ENCODE assay signal across 12 mouse cellular contexts in genomic region chr2:181102161-181102560, GRCm38 (mm10). TPM values are rescaled to one million over a fixed set of nuclear protein-coding genes. Genes with fewer than 3 reads are reported as not detected.
DNase-seq lines count a peak whose midpoint lies in the region; ATAC-seq and TF ChIP-seq lines count a peak whose summit lies in the region.
"Had no signal": no experiment of that assay in that cellular context is flagged by ENCODE, and none has a peak within 500 bp of the region (broad histone marks: within the 10 kb centered on the region; RNA-seq: fewer than 3 reads in every experiment).

No protein-coding gene starts in this region.

- 12% methylated on average over 2 of the region's 2 CpGs for WGBS in forebrain, embryonic 13.5 days
- WGBS in lung, postnatal 0 days: 34% methylated on average over 2 of the region's 2 CpGs

- no peak for TF ChIP-seq EP300 in lung, postnatal 0 days (IDR thresholded peaks at IDR 0.05)

- H3K4me1 ChIP-seq in forebrain, embryonic 13.5 days: peaks cover 14% of the 10 kb centered on the region
- no peaks in the 10 kb centered on the region for H3K4me1 ChIP-seq in lung, postnatal 0 days (ENCODE audit: insufficient read depth, low read depth, low read length)
- H3K4me1 ChIP-seq: embryonic facial prominence, embryonic 12.5 days had no signal

- no peaks in the 10 kb centered on the region for H3K9me3 ChIP-seq in forebrain, embryonic 13.5 days (replicated peaks)
- no peaks in the 10 kb centered on the region for H3K9me3 ChIP-seq in lung, postnatal 0 days (ENCODE audit: low read length)
- H3K9me3 ChIP-seq: embryonic facial prominence, embryonic 12.5 days had no signal

- H3K9ac ChIP-seq in forebrain, embryonic 13.5 days: no peak overlapping the region
- H3K9ac ChIP-seq in lung, postnatal 0 days (replicated peaks; ENCODE audit: low read depth): no peak overlapping the region
- H3K9ac ChIP-seq: embryonic facial prominence, embryonic 12.5 days had no signal

- peak; percentile 13 to 67 for DNase-seq in adrenal gland, adult (ENCODE audit: inconsistent age in 2 of 2, low spot score in 1 of 2)
- peak; percentile 60 for DNase-seq in adrenal gland, postnatal 14 days
- DNase-seq in mesoderm, embryonic 11.5 days (ENCODE audit: low read depth, low spot score): peak; percentile 22
- DNase-seq in c-Kit-positive CD71-positive TER-119-positive erythroid progenitor cells, embryonic 14.5 days (ENCODE audit: low spot score): no peak
- no peak for DNase-seq in lung, postnatal 0 days (ENCODE audit: low spot score)
- DNase-seq in urinary bladder, adult 2 months (ENCODE audit: low spot score): no peak
- no peak for DNase-seq in gastrocnemius, postnatal 10 days
- DNase-seq: lung, postnatal 10 days; right cerebral cortex, postnatal 25 days had no signal

- H3K4me3 ChIP-seq in forebrain, embryonic 13.5 days: no peak overlapping the region
- H3K4me3 ChIP-seq in lung, postnatal 0 days (ENCODE audit: low read depth, low read length): no peak overlapping the region
- H3K4me3 ChIP-seq: embryonic facial prominence, embryonic 12.5 days had no signal

- ATAC-seq in forebrain, embryonic 13.5 days: peak; percentile 51
- no peak for ATAC-seq in lung, postnatal 0 days
- ATAC-seq: intestine, postnatal 0 days had no signal

- no peak for TF ChIP-seq CTCF in lung, postnatal 0 days (IDR thresholded peaks at IDR 0.05)

- H3K27me3 ChIP-seq in forebrain, embryonic 13.5 days: no peaks in the 10 kb centered on the region
- H3K27me3 ChIP-seq in lung, postnatal 0 days (replicated peaks; ENCODE audit: insufficient read depth, low read length): no peaks in the 10 kb centered on the region
- H3K27me3 ChIP-seq: embryonic facial prominence, embryonic 12.5 days had no signal

- H3K36me3 ChIP-seq in forebrain, embryonic 13.5 days (ENCODE audit: poor library complexity, severe bottlenecking): peaks cover under 1% of the 10 kb centered on the region; the same call in 1 of the 2 replicates
- H3K36me3 ChIP-seq in lung, postnatal 0 days (ENCODE audit: insufficient read depth, low read length): no peaks in the 10 kb centered on the region
- H3K36me3 ChIP-seq: embryonic facial prominence, embryonic 12.5 days had no signal

- no peak overlapping the region for H3K4me2 ChIP-seq in forebrain, embryonic 13.5 days
- no peak overlapping the region for H3K4me2 ChIP-seq in lung, postnatal 0 days (replicated peaks; ENCODE audit: low read depth, low read length)
- H3K4me2 ChIP-seq: embryonic facial prominence, embryonic 12.5 days had no signal

- H3K27ac ChIP-seq in forebrain, embryonic 13.5 days: peak overlapping the region; percentile 51; the same call in 1 of the 2 replicates
- H3K27ac ChIP-seq in lung, postnatal 0 days (ENCODE audit: low read length): no peak overlapping the region
- H3K27ac ChIP-seq: embryonic facial prominence, embryonic 12.5 days had no signal

RNA-seq across cellular contexts. Expression of gene Kcnq2, which starts 32.9 kb away (rescaled TPM):
- 6.0 and 6.8 TPM in 2 replicates for total RNA-seq in adrenal gland, postnatal 14 days (2021)
- 28.1 and 31.8 TPM in 2 replicates for polyA plus RNA-seq in forebrain, embryonic 13.5 days (2015; fragmentation: Nextera tagmentation; extraction: Ambion mirVana)
- polyA plus RNA-seq in lung, postnatal 0 days (2015; fragmentation: Nextera tagmentation; extraction: Ambion mirVana): 0.04 TPM in 1 of 2 replicates, not detected in the other
- 0.07 and 0.12 TPM in 2 replicates for polyA plus RNA-seq in urinary bladder, adult 2 months (2012; rRNA removed)
- under 1 TPM; 0.23 to 0.47 TPM for total RNA-seq in gastrocnemius, postnatal 10 days (2021)

RNA-seq across cellular contexts. Expression of gene Eef1a2, which starts 54.7 kb away (rescaled TPM):
- total RNA-seq in adrenal gland, postnatal 14 days (2021): 38.4 and 47.9 TPM in 2 replicates
- 1.7 and 1.9 TPM in 2 replicates for polyA plus RNA-seq in forebrain, embryonic 13.5 days (2015; fragmentation: Nextera tagmentation; extraction: Ambion mirVana)
- 0.14 and 0.20 TPM in 2 replicates for polyA plus RNA-seq in lung, postnatal 0 days (2015; fragmentation: Nextera tagmentation; extraction: Ambion mirVana)
- 0.48 and 0.97 TPM in 2 replicates for polyA plus RNA-seq in urinary bladder, adult 2 months (2012; rRNA removed)
- 1,000 to 10,000 TPM; 1,498 to 1,682 TPM for total RNA-seq in gastrocnemius, postnatal 10 days (2021)

RNA-seq across cellular contexts. Expression of gene Chrna4, which starts 58.8 kb away (rescaled TPM):
- 5.6 and 9.6 TPM in 2 replicates for total RNA-seq in adrenal gland, postnatal 14 days (2021)
- 13.0 and 13.4 TPM in 2 replicates for polyA plus RNA-seq in forebrain, embryonic 13.5 days (2015; fragmentation: Nextera tagmentation; extraction: Ambion mirVana)
- polyA plus RNA-seq in lung, postnatal 0 days (2015; fragmentation: Nextera tagmentation; extraction: Ambion mirVana): 0.04 and 0.15 TPM in 2 replicates
- polyA plus RNA-seq in urinary bladder, adult 2 months (2012; rRNA removed): 0.03 TPM in 2 replicates
- total RNA-seq in gastrocnemius, postnatal 10 days (2021): 1 to 10 TPM; 2.6 to 2.8 TPM

Comparison
In these comparisons a context has a peak if more than half of its experiments do, and no peak if none do; other contexts are left out.
1. DNase-seq: peak in adrenal gland, adult (2 of 2), adrenal gland, postnatal 14 days (single experiment) and mesoderm, embryonic 11.5 days (single experiment); none in c-Kit-positive CD71-positive TER-119-positive erythroid progenitor cells, embryonic 14.5 days (single experiment), lung, postnatal 0 days (single experiment), urinary bladder, adult 2 months (single experiment) and gastrocnemius, postnatal 10 days (single experiment).
2. RNA of gene Kcnq2, which starts 32.9 kb away (polyA plus RNA-seq): 28.1 to 31.8 TPM in forebrain, embryonic 13.5 days; 0.07 to 0.12 TPM in urinary bladder, adult 2 months and 0.04 TPM in lung, postnatal 0 days; every median in the first group is over 10 times any median in the second.
3. RNA of gene Chrna4, which starts 58.8 kb away (polyA plus RNA-seq): 13.0 to 13.4 TPM in forebrain, embryonic 13.5 days; 0.04 to 0.15 TPM in lung, postnatal 0 days and 0.03 TPM in urinary bladder, adult 2 months; every median in the first group is over 10 times any median in the second.